In the genomic region with DNA sequence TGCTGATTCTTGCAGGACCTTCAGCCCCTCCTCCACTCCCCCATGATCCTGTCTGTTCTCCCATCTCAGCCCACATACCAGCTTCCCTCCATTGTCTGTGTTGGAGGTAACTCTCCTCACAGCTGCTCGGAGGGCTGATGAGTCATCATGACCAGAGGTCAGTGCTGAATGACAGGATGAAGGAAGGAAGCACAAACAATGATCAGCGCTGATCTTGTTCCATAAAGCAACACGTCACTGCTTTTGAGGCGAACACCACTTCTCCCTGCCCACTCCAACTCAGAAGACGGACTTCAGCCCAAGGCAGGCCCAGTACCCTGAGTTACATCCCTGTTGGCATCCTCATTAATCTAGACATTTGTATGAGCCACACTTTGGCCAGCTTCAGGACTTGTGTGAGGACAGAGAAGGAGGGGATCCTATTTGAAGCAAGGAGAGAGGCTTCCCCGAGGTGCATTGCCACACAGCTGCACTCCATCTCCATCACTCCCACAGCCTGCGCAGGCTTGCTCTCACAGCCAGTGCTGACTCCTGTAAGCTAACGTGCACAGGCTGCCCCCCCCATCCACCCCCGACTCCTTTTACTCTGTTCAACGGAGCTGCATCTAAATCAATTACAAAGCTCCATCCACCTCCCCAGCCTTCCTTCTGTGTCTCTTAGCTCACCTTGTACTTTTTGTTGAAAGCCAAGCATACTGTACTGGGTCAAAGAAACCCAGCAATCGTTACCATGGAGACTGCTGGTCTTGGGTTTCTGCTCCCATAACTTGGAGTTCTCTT, we compare ENCODE assay signal across 7 mouse cellular contexts.
DNase-seq lines count a peak whose midpoint lies in the region; ATAC-seq lines count a peak whose summit lies in the region.

No protein-coding gene starts in this region.

- H3K36me3 ChIP-seq in heart, embryonic 16.5 days (ENCODE audit: control insufficient read depth, insufficient read depth), result no peaks in the 10 kb centered on the region

- peak; percentile 73 for ATAC-seq in heart, embryonic 16.5 days (replicated peaks; ENCODE audit: extremely low read depth, insufficient read depth, low FRiP score)

- H3K4me3 ChIP-seq in heart, embryonic 16.5 days (ENCODE audit: low read length), result no peak overlapping the region

- peak overlapping the region; percentile 62 for H3K27ac ChIP-seq in heart, embryonic 16.5 days (ENCODE audit: low read length)

- 0 out of 2 replicates have a peak, but pooled peaks cover 2% of the 10 kb centered on the region for H3K9me3 ChIP-seq in heart, embryonic 16.5 days (replicated peaks; ENCODE audit: control insufficient read depth, low read length)

- 36% methylated on average over 11 of the region's 11 CpGs for WGBS in heart, embryonic 16.5 days

- DNase-seq in R1 (ENCODE audit: low read depth, low spot score), result peak; percentile 87
- peak; percentile 50 for DNase-seq in embryo, embryonic 10.5 days (ENCODE audit: low spot score)
- peak; percentile 70 for DNase-seq in kidney, postnatal 14 days
- DNase-seq in lung, postnatal 14 days, result peak; percentile 60
- DNase-seq in right cerebral cortex, postnatal 36 days (ENCODE audit: low spot score in 2 of 2), result peak; percentile 45 to 63
- DNase-seq in c-Kit-positive CD71-positive TER-119-positive erythroid progenitor cells, embryonic 14.5 days (ENCODE audit: low spot score), result no peak

- no peak overlapping the region for H3K4me2 ChIP-seq in heart, embryonic 16.5 days (ENCODE audit: low read depth, low read length)

- peak overlapping the region; percentile 28; the same call in 1 of the 2 replicates for H3K9ac ChIP-seq in heart, embryonic 16.5 days (ENCODE audit: low read length)

- no peaks in the 10 kb centered on the region for H3K27me3 ChIP-seq in heart, embryonic 16.5 days (ENCODE audit: control insufficient read depth, insufficient read depth, low read length)

- peaks cover 17% of the 10 kb centered on the region for H3K4me1 ChIP-seq in heart, embryonic 16.5 days (ENCODE audit: control insufficient read depth, insufficient read depth, low read length)
